Mouse (Mus musculus): ENCODE data around the gene Pabpc4.

DNA sequence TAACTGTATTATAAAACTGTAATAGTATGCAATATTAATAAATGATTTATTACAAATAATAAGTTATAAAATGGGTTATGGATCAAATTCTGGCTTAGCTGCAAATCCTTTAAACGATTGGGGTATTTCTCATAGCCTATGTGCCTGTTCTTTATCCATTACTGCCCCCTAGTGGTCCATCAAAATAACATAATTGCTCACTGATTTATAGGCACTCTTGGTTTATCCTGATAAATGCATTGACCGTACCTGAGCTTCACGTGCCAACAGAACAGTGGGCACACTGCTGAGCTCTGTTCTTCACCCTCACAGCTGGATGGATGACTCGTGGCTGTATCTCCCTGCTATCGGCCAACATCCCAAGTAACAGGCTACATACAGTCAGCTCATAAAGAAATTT lies 7.5 kb upstream of the Pabpc4 start:
- TF ChIP-seq CTCF (IDR thresholded peaks at IDR 0.05; ENCODE audit: low read depth, low read length) (peak; percentile 7), POLR2A (IDR thresholded peaks at IDR 0.05; ENCODE audit: insufficient read depth, low read length) (no peak)

Data from ES-Bruce4 (cell line).